Mouse (Mus musculus) CH12.LX (cell line): ENCODE results near the gene Six1. TPM values are rescaled to one million over a fixed set of nuclear protein-coding genes. Genes with fewer than 3 reads are reported as not detected.

Experiments used
- DNase-seq: peaks from one replicate; pipeline ENCODE4 v3.0.0-alpha.2; 2013; ENCODE audit errors: extremely low read depth
- H3K27ac ChIP-seq: 2 replicates; pipeline ENCODE4 v1.5.1; 2012; ENCODE audit warnings: low read depth, mild to moderate bottlenecking, control low read depth, moderate library complexity; ENCODE audit not compliant: insufficient read depth
- H3K27me3 ChIP-seq: replicated peaks from 2 replicates; pipeline ENCODE3; 2012; ENCODE audit warnings: inconsistent platforms
- H3K36me3 ChIP-seq, 2 experiments: replicated peaks in 1 of 2; 2 replicates each; pipeline versions ENCODE3 to v1.6.1; 2012; ENCODE audit warnings: inconsistent platforms in 1 of 2, low read length in 1 of 2, mild to moderate bottlenecking in 1 of 2, mixed read lengths in 1 of 2, moderate library complexity in 1 of 2; ENCODE audit not compliant: control insufficient read depth in 1 of 2, insufficient read depth in 1 of 2
- H3K4me1 ChIP-seq, 2 experiments: 2 replicates each; pipeline ENCODE4 v1.6.1; 2012; ENCODE audit warnings: inconsistent platforms in 1 of 2, moderate library complexity in 1 of 2; ENCODE audit not compliant: insufficient read depth in 2 of 2, control insufficient read depth in 1 of 2
- H3K4me2 ChIP-seq: 2 replicates; pipeline ENCODE4 v1.6.1; 2012; ENCODE audit warnings: low read depth, mild to moderate bottlenecking, control low read depth; ENCODE audit not compliant: poor library complexity, insufficient read depth, severe bottlenecking
- H3K4me3 ChIP-seq, 3 experiments: fragments of 150-350 bp in 1 of 3; sonication (generic) in 1 of 3; replicated peaks in 1 of 3; 2 replicates each; pipeline versions ENCODE3 to v1.5.1; 2011 to 2012; ENCODE audit warnings: low read depth in 2 of 3, low read length in 2 of 3, mild to moderate bottlenecking in 2 of 3, moderate library complexity in 2 of 3, control low read depth in 1 of 3, improper control_type of control experiment in 1 of 3, inconsistent platforms in 1 of 3, mixed read lengths in 1 of 3; ENCODE audit not compliant: poor library complexity in 1 of 3
- H3K79me2 ChIP-seq: replicated peaks from 2 replicates; pipeline ENCODE4 v1.6.1; 2012; ENCODE audit warnings: mild to moderate bottlenecking, moderate library complexity; ENCODE audit not compliant: control insufficient read depth, poor library complexity, insufficient read depth, severe bottlenecking; ENCODE audit errors: extremely low read depth
- H3K9ac ChIP-seq: 2 replicates; pipeline ENCODE4 v1.6.1; 2012; ENCODE audit warnings: low read depth, mild to moderate bottlenecking, control low read depth, moderate library complexity; ENCODE audit not compliant: insufficient read depth
- H3K9me3 ChIP-seq: replicated peaks from 2 replicates; pipeline ENCODE3; 2012; ENCODE audit warnings: low read length, inconsistent platforms, mixed read lengths
- CHD1 ChIP-seq: IDR thresholded peaks from 2 replicates; pipeline ENCODE4 v1.6.1; 2012; ENCODE audit warnings: low read depth, low read length, improper control_type of control experiment, inconsistent platforms
- CHD2 ChIP-seq: IDR thresholded peaks from 2 replicates; pipeline ENCODE4 v1.6.1; 2011; ENCODE audit warnings: low read length, improper control_type of control experiment
- CTCF ChIP-seq, 2 experiments: IDR thresholded peaks in 1 of 2; conservative IDR thresholded peaks in 1 of 2; 2 replicates each; pipeline ENCODE4 v1.5.1; 2011 to 2012; ENCODE audit warnings: low read depth in 2 of 2, low read length in 2 of 2, improper control_type of control experiment in 1 of 2, inconsistent platforms in 1 of 2, mild to moderate bottlenecking in 1 of 2, moderate library complexity in 1 of 2
- EP300 ChIP-seq: IDR thresholded peaks from 2 replicates; pipeline ENCODE4 v1.6.1; 2011; ENCODE audit warnings: low read length, improper control_type of control experiment
- JUND ChIP-seq: conservative IDR thresholded peaks from 2 replicates; pipeline ENCODE4 v1.6.1; 2011; ENCODE audit warnings: low read depth, low read length, improper control_type of control experiment
- MEF2A ChIP-seq: IDR thresholded peaks from 2 replicates; pipeline ENCODE4 v1.6.1; 2014; ENCODE audit warnings: low read depth, mild to moderate bottlenecking, inconsistent platforms, low read length, improper control_type of control experiment, borderline replicate concordance
- NELFE ChIP-seq: IDR thresholded peaks from 2 replicates; pipeline ENCODE4 v1.6.1; 2011; ENCODE audit warnings: low read depth, low read length, improper control_type of control experiment
- PAX5 ChIP-seq: IDR thresholded peaks from 2 replicates; pipeline ENCODE4 v1.6.1; 2012; ENCODE audit warnings: low read length, inconsistent platforms, mixed read lengths
- POLR2A ChIP-seq: IDR thresholded peaks from 2 replicates; pipeline ENCODE4 v1.6.1; 2011; ENCODE audit warnings: low read depth, mild to moderate bottlenecking, improper control_type of control experiment, low read length
- SIN3A ChIP-seq: IDR thresholded peaks from 2 replicates; pipeline ENCODE4 v1.6.1; 2012; ENCODE audit warnings: low read length, improper control_type of control experiment, inconsistent platforms
- UBTF ChIP-seq: IDR thresholded peaks from 2 replicates; pipeline ENCODE4 v1.6.1; 2012; ENCODE audit warnings: low read depth, mild to moderate bottlenecking, inconsistent platforms, low read length, improper control_type of control experiment, moderate library complexity
- USF1 ChIP-seq: IDR thresholded peaks from 2 replicates; pipeline ENCODE4 v1.6.1; 2014; ENCODE audit warnings: low read depth, mild to moderate bottlenecking, inconsistent platforms, low read length, improper control_type of control experiment
- USF2 ChIP-seq: conservative IDR thresholded peaks from 2 replicates; pipeline ENCODE4 v1.6.1; 2011; ENCODE audit warnings: low read depth, low read length, improper control_type of control experiment
- ZC3H11A ChIP-seq: IDR thresholded peaks from 2 replicates; pipeline ENCODE4 v1.6.1; 2012; ENCODE audit warnings: low read depth, mild to moderate bottlenecking, inconsistent platforms, low read length, improper control_type of control experiment
- ZMIZ1 ChIP-seq: IDR thresholded peaks from 2 replicates; pipeline ENCODE4 v1.6.1; 2012; ENCODE audit warnings: low read depth, mild to moderate bottlenecking, inconsistent platforms, low read length, improper control_type of control experiment
- dilution Hi-C: fragments of 300-500 bp; cut with MboI; formaldehyde crosslinking; loops from 2 replicates; pipeline ENCODE4 v1.14.3; 2020; ENCODE audit warnings: low sequenced_read_pairs; ENCODE audit not compliant: extremely low pct_unique_long_range_greater_than_20kb, extremely low pct_ligation_motif_present
- in situ Hi-C: fragments of 300-500 bp; cut with MboI; formaldehyde crosslinking; loops from 3 replicates; pipeline ENCODE4 v1.14.3; 2019; ENCODE audit warnings: low sequenced_read_pairs, low pct_ligation_motif_present, low pct_unique_long_range_greater_than_20kb, mixed read lengths
- polyA plus RNA-seq: library from polyadenylated mRNA; unstranded; fragments of >175 nt; gene quantifications from 2 replicates; pipeline ENCODE4 v1.2.1, GENCODE M21; 2012; ENCODE audit warnings: low read depth; ENCODE audit not compliant: insufficient read length
- total RNA-seq, 2 experiments: library from RNA; depleted of rRNA; stranded (reverse); fragments of 300-350 nt in 1 of 2; fragments of >200 nt in 1 of 2; gene quantifications; 2 replicates each; pipeline ENCODE4 v1.2.3; 2012 to 2014

Gene Six1
- total and polyA plus RNA-seq, 3 experiments = 7.9 to 16.5 (median 9.5) TPM

GRCm38 (mm10) chr12:73054576-73055185 lies 994 bp upstream of the Six1 start:
- H3K27ac ChIP-seq = no peak overlapping the region
- no peak overlapping the region for H3K9ac ChIP-seq
- H3K36me3 ChIP-seq = no peaks in the 10 kb centered on the region
- dilution Hi-C loops = no loop called here
- peaks cover 28% of the 10 kb centered on the region for H3K27me3 ChIP-seq
- in situ Hi-C loops = no loop called here
- peak overlapping the region in 1 of 3 experiments; percentile 65 for H3K4me3 ChIP-seq
- H3K79me2 ChIP-seq = no peaks in the 10 kb centered on the region
- no peak overlapping the region for H3K4me2 ChIP-seq
- TF ChIP-seq UBTF (no peak), CHD2 (no peak), PAX5 (no peak), USF1 (no peak), CHD1 (no peak), POLR2A (no peak), USF2 (no peak), JUND (no peak), ZC3H11A (no peak), EP300 (no peak), MEF2A (no peak), ZMIZ1 (no peak)
- TF ChIP-seq, all 38 proteins: peak for 0
- no peaks in the 10 kb centered on the region for H3K9me3 ChIP-seq
- no peak for DNase-seq
- peaks cover 0 to 12% of the 10 kb centered on the region in 2 experiments; a peak in 2 of 4 replicates for H3K4me1 ChIP-seq

- in situ Hi-C loops (no loop called here), dilution Hi-C loops (no loop called here)
- DNase-seq = no peak
- H3K4me3 ChIP-seq = peak overlapping the region; percentile 54 to 77 (median 65)
- H3K27ac ChIP-seq = no peak overlapping the region
- peak overlapping the region; percentile 70 for H3K4me2 ChIP-seq
- H3K36me3 ChIP-seq = no peaks in the 10 kb centered on the region
- no peaks in the 10 kb centered on the region for H3K79me2 ChIP-seq
- peaks cover 42% of the 10 kb centered on the region for H3K27me3 ChIP-seq
- H3K4me1 ChIP-seq = peaks cover 0 to 12% of the 10 kb centered on the region in 2 experiments; a peak in 2 of 4 replicates
- H3K9ac ChIP-seq = peak overlapping the region; percentile 79; the same call in 1 of the 2 replicates
- no peak for TF ChIP-seq CTCF (conservative IDR thresholded peaks at IDR 0.05 in 1 of 2, IDR thresholded peaks at IDR 0.05 in 1 of 2; ENCODE audit: low read depth in 2 of 2, low read length in 2 of 2)
- peak; percentile 17; the same call in 1 of the 2 replicates for TF ChIP-seq SIN3A
- 0 out of 2 replicates have a peak, but pooled peaks have one; percentile 20 for TF ChIP-seq CHD2
- TF ChIP-seq NELFE = peak; percentile 12; the same call in 1 of the 2 replicates
- no peaks in the 10 kb centered on the region for H3K9me3 ChIP-seq
These were observed 766 bp downstream of the Six1 start for GRCm38 (mm10) chr12:73052651-73053591.
